Mouse (Mus musculus) large intestine, adult 2 months (tissue): ENCODE measurements around the gene Mafk. TPM values are rescaled to one million over a fixed set of nuclear protein-coding genes. Genes with fewer than 3 reads are reported as not detected.

Experiments
- DNase-seq: peaks from one replicate; pipeline ENCODE4 v3.0.0-alpha.2; 2012; ENCODE audit warnings: low read depth, low spot score
- WGBS: fragments of 180-500 bp; shearing (Covaris S2); methylation state at CpG from one replicate; pipeline ENCODE4 v1.1.7; 2018; 5-methylcytosine and 5-hydroxymethylcytosine counted together
- polyA plus RNA-seq: library from polyadenylated mRNA; depleted of rRNA; stranded (reverse); fragments of >200 nt; gene quantifications from 2 replicates; pipeline ENCODE4 v1.2.3, GENCODE M21; 2012

The Mafk gene
- polyA plus RNA-seq, 1 experiment, result 30.4 TPM

DNA sequence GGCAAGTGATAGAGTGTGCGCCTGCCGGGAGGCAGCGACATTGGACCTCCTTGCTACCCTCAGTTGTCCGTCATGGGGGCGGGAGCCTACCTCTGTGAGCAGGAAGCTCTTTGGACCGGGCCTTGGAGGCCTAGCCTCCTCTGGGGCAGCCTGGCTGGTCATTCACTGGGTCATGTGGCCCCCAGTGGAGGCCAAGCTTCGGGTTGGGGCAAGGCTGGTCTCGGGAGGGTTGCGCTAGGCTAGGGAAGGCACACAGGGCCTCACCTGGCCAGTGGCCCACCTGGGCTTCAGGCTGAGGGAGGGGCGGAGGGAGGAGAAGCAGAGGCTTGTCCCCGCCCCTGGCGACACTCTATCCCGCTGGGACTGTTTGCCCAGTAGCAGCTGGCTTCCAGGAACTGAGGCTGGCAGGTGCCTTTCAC lies 22.7 kb downstream of the Mafk start:
- WGBS, result 9% methylated on average over 12 of the region's 13 CpGs
- no peak for DNase-seq

GRCm38 (mm10) chr5:139815964-139816363 lies 24.7 kb downstream of the Mafk start:
- DNase-seq, result no peak
- WGBS, result 40% methylated on average over 6 of the region's 6 CpGs

- DNase-seq, result no peak
Measured at GRCm38 (mm10) chr5:139816445-139816844, 25.1 kb downstream of the Mafk start.

DNA sequence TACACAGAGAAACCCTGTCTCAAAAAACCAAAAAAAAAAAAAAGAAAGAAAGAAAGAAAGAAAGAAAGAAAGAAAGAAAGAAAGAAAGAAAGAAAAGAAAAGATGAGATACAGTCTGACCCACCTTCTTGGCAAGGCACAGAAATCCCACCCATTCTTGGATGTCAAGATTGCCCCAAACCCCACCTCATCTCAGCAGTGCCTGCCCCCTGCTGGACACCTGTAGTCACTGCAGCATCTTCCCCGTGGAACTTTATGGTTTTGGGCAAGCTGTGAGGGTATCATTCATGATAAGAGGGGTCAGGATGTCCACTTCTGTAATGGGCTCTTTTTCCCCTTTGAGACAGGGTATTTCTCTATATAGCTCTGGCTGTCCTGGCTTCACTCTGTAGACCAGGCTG lies 26.0 kb downstream of the Mafk start:
- DNase-seq, result no peak
- 11% methylated on average over 1 of the region's 1 CpGs for WGBS

- DNase-seq, result no peak
- 90% methylated on average over 3 of the region's 3 CpGs for WGBS
Measured at GRCm38 (mm10) chr5:139818056-139818455, 26.7 kb downstream of the Mafk start.

GRCm38 (mm10) chr5:139818801-139819200 lies 27.5 kb downstream of the Mafk start:
- WGBS, result 37% methylated on average over 4 of the region's 4 CpGs
- no peak for DNase-seq

DNA sequence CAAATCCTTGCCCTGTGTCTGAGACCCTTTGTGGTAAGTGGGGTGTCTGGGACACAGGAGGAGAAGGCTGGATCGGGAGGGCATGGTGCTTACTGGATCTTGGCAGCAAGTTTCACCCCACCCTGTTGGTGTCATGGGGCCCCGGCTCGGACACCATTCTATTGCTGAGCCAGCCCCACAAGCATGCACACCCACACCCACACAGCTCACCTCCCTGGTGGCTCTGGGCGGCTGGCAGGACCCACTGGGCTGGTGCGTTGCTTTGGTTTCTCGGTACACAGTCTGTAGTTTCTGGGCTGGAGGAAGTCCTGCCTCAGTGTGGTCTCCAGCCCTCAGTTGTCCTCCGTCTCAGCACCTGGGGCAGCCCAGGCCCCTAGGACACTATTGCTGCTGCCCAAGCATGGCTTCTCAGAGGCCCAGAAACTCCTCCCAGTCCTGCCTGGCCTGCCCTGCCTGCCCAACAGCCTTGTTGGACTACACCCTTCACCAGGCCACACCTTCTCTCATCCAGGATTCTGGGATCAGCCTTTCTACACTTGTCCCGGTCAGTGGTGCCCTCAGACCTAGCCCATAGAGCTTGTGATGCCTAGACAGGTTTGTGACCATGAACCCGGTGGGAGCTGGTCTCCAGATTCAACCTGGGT lies 28.3 kb downstream of the Mafk start, which contains the start of gene Tmem184a:
TSS of gene Tmem184a (minus strand) at position 380 of the 644 bp plus-strand sequence.
- no peak for DNase-seq
- WGBS, result 63% methylated on average over 9 of the region's 9 CpGs

DNA sequence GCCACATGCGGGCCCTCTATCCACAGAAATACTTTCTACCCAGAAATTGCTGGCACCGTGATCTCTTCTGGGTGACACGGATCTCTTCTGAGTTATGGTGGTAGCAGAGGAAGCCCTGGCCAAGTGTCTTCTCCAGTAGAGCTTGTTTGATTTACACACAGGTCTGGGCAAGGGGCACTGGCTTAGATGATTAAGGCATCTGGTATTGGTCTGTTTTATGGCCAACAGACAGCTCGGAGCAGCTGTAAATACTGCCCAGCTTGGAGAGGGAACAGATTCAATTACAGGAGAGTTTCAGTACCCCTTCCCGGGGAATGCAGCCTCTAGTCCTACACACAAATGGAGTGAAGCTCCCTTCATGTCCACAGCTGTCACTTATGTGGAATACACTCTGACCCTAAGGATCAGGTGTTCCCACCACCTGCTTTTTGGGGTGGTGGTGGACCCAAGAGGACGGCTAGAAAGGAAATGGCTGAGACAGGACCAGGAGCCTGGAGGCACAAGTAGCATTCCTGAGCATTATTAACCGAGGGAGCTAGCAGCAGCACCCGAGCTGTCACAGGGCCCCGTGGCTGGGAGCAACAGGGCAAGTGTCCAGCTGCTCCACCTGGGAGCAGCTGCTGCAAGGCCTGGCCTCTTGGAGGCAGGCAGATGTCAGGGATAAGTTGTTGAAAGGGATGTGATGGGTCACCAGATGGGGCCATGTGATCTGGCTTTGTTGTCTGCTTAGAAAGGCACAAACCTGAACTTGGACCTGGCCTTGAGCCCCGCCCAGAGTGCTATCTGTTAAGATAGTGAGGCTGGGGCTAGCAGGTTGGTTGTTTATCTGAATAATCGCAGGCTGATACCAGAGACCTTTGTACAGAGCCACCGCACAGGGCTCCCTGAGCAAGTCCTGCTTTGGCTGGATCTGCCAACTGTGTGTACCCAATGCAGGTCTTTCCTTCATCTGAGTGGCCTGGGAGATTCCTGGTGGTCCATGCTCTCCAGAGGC lies 30.4 kb downstream of the Mafk start:
- WGBS, result 30% methylated on average over 12 of the region's 12 CpGs
- DNase-seq, result no peak

GRCm38 (mm10) chr5:139824531-139824930 lies 33.2 kb downstream of the Mafk start:
- DNase-seq, result no peak
- WGBS, result 94% methylated on average over 10 of the region's 10 CpGs

DNA sequence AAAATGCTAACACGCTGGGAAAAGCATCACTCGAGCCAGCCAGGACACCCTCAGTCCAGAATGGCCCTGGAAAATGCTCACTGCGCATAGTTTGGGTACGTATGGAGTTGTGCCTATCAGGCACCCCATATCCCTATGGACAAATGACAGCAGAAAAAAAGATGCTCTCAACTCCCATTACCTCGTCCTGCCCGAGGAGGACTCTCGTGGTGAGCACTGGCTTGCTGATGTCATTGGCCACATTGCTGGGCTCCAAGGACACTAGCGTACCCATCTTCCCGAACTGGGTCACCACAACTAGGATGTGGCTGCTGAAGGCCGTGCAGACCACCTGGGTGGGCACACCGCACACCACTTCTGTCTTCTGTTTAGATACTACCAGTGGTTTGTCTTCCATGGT lies 34.6 kb downstream of the Mafk start:
- DNase-seq, result no peak
- WGBS, result 27% methylated on average over 11 of the region's 11 CpGs

- no peak for DNase-seq
- WGBS, result under 1% methylated on average over 43 of the region's 43 CpGs
Measured at GRCm38 (mm10) chr5:139826357-139827055, 35.2 kb downstream of the Mafk start, which contains the start of the genes Gm26938 and Psmg3. Gene Gm26938, minus strand, starts transcription at chr5:139826407. Gene Psmg3, minus strand, starts transcription at chr5:139826885.

DNA sequence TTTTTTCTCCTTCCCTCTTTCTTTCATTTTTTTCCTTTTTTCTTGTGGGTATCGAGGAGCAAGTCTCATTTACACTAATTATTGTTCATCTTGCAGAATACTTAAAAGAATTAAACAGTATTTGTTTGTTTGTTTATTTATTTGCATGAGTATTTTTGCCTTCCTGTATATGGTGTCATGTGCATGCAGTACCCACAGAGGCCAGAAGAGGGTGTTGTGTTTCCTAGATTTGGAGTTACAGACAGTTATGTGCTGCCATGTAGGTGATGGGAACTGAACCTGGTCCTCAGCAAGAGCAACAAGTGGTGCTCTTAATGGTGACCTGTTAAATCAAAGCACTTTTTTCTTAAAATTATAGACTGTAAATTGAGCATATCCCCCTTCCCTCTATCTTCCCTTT lies 36.3 kb downstream of the Mafk start:
- WGBS, result 100% methylated on average over 1 of the region's 1 CpGs
- no peak for DNase-seq

DNA sequence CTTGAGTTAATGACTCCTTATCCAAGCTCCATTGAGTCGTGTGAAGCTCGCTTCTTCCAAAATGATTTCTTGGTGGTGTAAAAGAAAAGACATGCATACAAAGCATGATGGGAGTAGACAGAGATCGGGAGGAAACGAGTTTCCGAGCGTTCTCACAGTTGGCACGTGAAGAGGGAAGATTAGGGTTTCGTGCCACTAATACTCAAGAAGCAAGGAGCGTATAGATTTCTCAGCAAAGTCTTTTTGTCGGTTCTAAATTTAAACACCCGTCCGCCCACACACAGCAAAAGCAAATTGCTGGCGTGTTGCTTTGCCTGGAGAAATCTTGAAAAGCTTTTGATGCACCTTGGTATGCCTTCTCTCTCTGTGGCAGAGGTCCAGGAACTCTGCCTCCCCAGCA lies 38.1 kb downstream of the Mafk start:
- no peak for DNase-seq
- WGBS, result 75% methylated on average over 13 of the region's 13 CpGs

DNA sequence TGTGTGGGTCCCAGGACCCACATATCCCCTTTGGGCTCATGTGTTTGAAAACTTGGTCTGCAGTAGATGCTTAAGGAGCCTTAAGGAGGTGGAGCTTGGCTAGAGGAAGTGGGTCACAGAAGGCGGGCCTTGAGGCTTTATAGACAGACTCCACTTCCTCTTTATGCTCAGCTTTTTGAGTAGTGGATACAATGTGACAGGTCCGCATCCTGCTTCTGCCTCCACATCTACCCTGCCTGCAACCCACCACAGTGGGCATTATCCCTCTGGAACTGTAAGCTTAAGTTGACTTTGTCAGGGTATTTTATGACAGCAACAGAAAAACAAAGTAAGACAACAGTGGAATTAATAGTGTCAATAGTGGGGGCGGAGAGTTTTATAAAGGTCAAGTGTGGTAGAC lies 39.4 kb downstream of the Mafk start:
- 76% methylated on average over 3 of the region's 3 CpGs for WGBS
- DNase-seq, result no peak

DNA sequence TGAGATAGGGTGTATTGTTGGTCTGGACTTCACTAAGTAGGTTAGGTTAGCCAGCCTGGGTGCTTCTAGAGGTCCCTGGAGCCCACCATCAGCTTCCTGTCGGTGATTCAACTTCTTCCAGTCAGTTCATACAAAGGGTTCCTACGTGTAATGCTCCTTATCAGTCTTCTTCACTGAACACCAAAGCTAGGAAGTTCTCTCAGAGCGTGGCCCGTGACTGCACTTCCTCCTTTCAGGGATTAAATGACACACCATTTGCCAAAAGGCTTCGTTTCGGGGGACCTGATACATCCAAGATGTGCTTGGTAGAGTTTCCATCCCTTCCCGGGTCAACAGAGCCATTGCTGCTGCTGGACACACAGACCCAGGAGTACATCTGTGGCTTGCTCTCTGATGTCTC lies 40.8 kb downstream of the Mafk start:
- 71% methylated on average over 7 of the region's 7 CpGs for WGBS
- DNase-seq, result no peak

GRCm38 (mm10) chr5:139835706-139836105 lies 44.4 kb downstream of the Mafk start:
- no peak for DNase-seq
- 80% methylated on average over 7 of the region's 7 CpGs for WGBS

DNA sequence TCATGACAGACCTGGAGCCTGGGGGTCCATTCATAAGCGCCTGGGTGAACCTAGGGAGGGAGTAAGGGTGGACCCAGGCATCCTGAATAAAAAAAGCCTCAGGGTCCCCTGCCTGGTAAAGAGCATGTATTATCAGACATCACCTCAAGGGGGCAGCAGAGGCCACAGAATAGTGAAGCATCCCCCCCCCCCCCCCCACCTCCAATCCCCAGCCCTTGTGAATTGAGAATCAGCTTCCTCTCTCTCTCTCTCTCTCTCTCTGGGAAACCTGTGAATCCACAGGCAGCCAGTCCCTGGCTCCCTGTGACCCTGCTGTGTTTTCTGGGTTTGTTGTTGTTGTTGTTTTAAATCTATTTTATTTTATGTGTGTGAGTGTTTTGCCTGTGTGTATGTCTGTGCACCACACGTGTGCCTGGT lies 47.2 kb downstream of the Mafk start:
- WGBS, result 7% methylated on average over 2 of the region's 2 CpGs
- no peak for DNase-seq

DNA sequence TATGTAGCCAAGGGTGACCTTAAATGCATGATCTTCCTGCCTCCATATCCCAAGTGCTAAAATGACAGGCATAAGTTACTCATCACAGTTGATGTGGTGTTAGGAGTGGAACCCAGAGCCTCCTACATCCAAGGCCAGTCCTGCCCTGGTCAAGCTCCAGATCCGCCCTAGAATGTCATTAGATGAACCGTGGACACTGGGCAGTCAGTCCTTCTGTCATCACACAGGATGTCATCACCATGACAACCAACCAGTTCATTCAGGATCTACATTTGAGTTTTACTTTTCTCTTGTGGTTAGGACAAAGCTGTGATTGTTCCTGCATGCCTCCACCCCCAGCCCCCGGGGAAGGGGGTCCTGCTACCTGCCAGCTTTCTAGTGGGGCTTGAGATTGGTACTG lies 47.8 kb downstream of the Mafk start:
- 31% methylated on average over 3 of the region's 3 CpGs for WGBS
- no peak for DNase-seq

DNA sequence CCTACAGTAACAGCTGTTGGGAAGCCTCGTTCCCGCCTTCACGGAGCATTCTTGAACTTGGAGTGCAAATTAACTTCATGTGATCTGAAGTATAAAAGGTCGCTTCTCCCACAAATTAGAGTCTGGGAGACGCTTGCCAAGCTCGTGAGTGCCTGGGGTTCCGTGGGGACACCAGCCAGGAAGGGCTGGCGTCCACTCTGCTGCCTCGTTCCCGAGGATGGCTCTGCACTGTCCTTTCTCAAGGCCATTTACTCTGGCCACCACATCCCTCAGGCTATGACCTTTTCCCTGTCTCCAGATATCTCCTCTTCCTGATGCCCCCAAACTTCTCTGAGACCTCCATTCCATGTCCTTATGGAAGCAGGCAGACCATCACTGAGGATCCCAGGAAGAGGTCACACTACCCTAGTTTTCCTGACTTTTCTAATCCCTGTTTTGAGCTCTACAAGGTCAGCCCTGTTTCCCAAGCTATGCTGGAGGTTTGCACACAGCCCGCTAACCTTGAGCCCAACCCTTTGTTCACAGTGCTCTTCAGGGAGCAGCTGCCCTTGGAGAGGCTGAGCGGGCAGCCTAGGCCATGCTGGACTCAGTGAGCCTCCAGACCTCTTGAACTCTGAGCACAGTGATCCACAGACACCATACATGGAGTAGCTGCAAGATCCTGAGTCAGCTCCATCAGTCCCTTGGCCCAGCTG lies 58.5 kb downstream of the Mafk start:
- no peak for DNase-seq

More for the DNA sequence above, 58.5 kb downstream of the Mafk start:
- 63% methylated on average over 12 of the region's 12 CpGs for WGBS
